Mouse (Mus musculus) lung, adult 2 months (tissue): Measurements from ENCODE around the gene Ptpn3.

ENCODE experiments used
- CTCF ChIP-seq: fragments of 200-500 bp; IDR thresholded peaks from 2 replicates; pipeline ENCODE4 v1.5.1; 2011; ENCODE audit warnings: mild to moderate bottlenecking, low read length, control low read depth; ENCODE audit not compliant: insufficient read depth
- POLR2A ChIP-seq: fragments of 200-500 bp; IDR thresholded peaks from 2 replicates; pipeline ENCODE4 v1.6.1; 2011; ENCODE audit warnings: low read depth, mild to moderate bottlenecking, control low read depth, low read length, borderline replicate concordance; ENCODE audit errors: extremely low read depth

GRCm38 (mm10) chr4:57217746-57218145 lies 83.9 kb downstream of the Ptpn3 start:
- TF ChIP-seq CTCF: no peak
- TF ChIP-seq POLR2A: no peak
